Mouse (Mus musculus): ENCODE results near the gene Kcnh3. TPM values are rescaled to one million over a fixed set of nuclear protein-coding genes. Genes with fewer than 3 reads are reported as not detected.

The Kcnh3 gene
- total and polyA plus RNA-seq, 3 experiments: 0.05 to 0.37 (median 0.08) TPM

DNA sequence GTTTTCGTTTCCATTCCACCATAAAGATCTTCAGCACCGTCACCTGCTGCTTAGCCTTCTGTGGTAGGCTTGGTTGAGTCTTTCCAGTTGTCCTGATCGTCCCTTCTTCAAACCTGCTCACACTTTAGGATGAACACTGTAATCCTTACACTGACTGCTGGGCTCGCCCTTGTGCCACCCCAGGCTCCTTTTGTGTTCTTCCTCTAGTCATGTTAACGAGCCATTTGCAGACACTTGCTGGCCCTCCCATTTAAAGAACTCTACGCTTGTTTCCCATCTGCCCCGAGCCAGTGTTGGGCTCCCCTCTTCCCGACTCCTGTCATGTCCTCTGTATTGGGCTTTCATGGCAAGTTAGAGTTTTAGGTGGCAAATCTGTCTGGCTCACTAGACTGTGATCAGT lies 18.7 kb upstream of the Kcnh3 start:
- no peaks in the 10 kb centered on the region for H3K36me3 ChIP-seq (ENCODE audit: control insufficient read depth, insufficient read depth, low read length)
- 82% methylated on average over 8 of the region's 8 CpGs for WGBS
- H3K4me3 ChIP-seq: no peak overlapping the region
- TF ChIP-seq EP300 (IDR thresholded peaks at IDR 0.05; ENCODE audit: insufficient read depth, low read depth, low read length) (no peak), CTCF (IDR thresholded peaks at IDR 0.05) (no peak), POLR2A (IDR thresholded peaks at IDR 0.05; ENCODE audit: insufficient read depth, low read depth, low read length) (no peak)
- H3K27ac ChIP-seq: no peak overlapping the region
- no peaks in the 10 kb centered on the region for H3K79me2 ChIP-seq (replicated peaks; ENCODE audit: control insufficient read depth, insufficient read depth, low read length)
- intact Hi-C loops (cut with DNase I): no loop called here
- no peaks in the 10 kb centered on the region for H3K27me3 ChIP-seq (ENCODE audit: control insufficient read depth, insufficient read depth, low read length)
- H3K9ac ChIP-seq (ENCODE audit: low read depth, low read length): no peak overlapping the region
- no peaks in the 10 kb centered on the region for H3K4me1 ChIP-seq (ENCODE audit: control insufficient read depth, insufficient read depth, low read length)
- DNase-seq: no peak

DNA sequence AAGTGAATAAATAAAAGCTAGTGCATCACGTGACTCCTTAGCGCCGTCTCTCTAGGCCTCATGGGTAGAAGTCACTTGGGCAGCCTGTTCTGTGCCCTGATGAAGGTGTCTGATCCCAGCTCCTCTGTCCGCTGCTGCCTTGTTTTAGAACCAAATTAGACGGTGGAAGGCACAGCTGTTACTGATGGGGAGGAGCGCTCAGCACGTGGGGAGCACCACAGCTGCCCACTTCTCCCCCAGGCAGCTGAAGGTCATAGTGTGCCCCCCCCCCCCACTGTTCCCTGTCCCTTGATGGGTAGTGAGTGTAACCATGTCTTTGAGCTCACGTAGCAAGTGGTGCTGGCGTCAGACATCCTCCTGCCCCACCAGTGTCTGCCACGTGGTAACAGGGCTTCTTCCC lies 11.5 kb upstream of the Kcnh3 start:
- Histone ChIP-seq H3K79me2 (replicated peaks; ENCODE audit: control insufficient read depth, insufficient read depth, low read length) (no peaks in the 10 kb centered on the region), H3K4me3 (no peak overlapping the region), H3K36me3 (ENCODE audit: control insufficient read depth, insufficient read depth, low read length) (no peaks in the 10 kb centered on the region), H3K9ac (ENCODE audit: low read depth, low read length) (no peak overlapping the region), H3K27ac (no peak overlapping the region), H3K27me3 (ENCODE audit: control insufficient read depth, insufficient read depth, low read length) (no peaks in the 10 kb centered on the region), H3K4me1 (ENCODE audit: control insufficient read depth, insufficient read depth, low read length) (no peaks in the 10 kb centered on the region)
- TF ChIP-seq CTCF (IDR thresholded peaks at IDR 0.05): no peak
- TF ChIP-seq POLR2A (IDR thresholded peaks at IDR 0.05; ENCODE audit: insufficient read depth, low read depth, low read length): no peak
- TF ChIP-seq EP300 (IDR thresholded peaks at IDR 0.05; ENCODE audit: insufficient read depth, low read depth, low read length): no peak
- intact Hi-C loops (cut with DNase I): no loop called here
- 84% methylated on average over 10 of the region's 10 CpGs for WGBS
- no peak for DNase-seq

DNA sequence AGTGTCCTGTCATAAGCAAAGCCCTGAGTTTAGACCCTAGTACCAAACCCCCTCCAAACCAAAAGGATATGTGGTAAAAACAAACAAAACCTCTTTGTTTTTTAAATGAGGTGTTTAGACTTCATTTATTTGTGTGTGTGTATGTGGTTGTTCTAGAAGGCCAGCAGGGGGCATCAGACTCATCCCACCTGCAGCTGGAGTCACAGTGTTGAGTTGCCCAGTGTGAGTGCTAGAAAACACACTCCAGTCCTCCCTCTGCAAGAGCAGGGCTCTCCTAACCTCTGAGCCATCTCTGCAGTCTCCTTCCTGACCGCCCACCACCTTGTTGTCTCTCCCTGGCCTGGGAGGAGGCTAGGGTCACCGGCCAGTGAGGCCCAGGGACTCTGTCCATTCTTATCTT lies 9.7 kb upstream of the Kcnh3 start:
- no peak for DNase-seq
- no peak overlapping the region for H3K27ac ChIP-seq
- intact Hi-C loops (cut with DNase I): loop anchor here (1.0 kb wide), 1 partner anchor 50 kb away; no protein-coding TSS in a partner anchor
- peak; percentile 68 for TF ChIP-seq CTCF (IDR thresholded peaks at IDR 0.05)
- no peak for TF ChIP-seq EP300 (IDR thresholded peaks at IDR 0.05; ENCODE audit: insufficient read depth, low read depth, low read length)
- no peaks in the 10 kb centered on the region for H3K27me3 ChIP-seq (ENCODE audit: control insufficient read depth, insufficient read depth, low read length)
- WGBS: 95% methylated on average over 2 of the region's 2 CpGs
- H3K9ac ChIP-seq (ENCODE audit: low read depth, low read length): no peak overlapping the region
- no peaks in the 10 kb centered on the region for H3K36me3 ChIP-seq (ENCODE audit: control insufficient read depth, insufficient read depth, low read length)
- H3K4me3 ChIP-seq: no peak overlapping the region
- no peaks in the 10 kb centered on the region for H3K79me2 ChIP-seq (replicated peaks; ENCODE audit: control insufficient read depth, insufficient read depth, low read length)
- no peaks in the 10 kb centered on the region for H3K4me1 ChIP-seq (ENCODE audit: control insufficient read depth, insufficient read depth, low read length)

DNA sequence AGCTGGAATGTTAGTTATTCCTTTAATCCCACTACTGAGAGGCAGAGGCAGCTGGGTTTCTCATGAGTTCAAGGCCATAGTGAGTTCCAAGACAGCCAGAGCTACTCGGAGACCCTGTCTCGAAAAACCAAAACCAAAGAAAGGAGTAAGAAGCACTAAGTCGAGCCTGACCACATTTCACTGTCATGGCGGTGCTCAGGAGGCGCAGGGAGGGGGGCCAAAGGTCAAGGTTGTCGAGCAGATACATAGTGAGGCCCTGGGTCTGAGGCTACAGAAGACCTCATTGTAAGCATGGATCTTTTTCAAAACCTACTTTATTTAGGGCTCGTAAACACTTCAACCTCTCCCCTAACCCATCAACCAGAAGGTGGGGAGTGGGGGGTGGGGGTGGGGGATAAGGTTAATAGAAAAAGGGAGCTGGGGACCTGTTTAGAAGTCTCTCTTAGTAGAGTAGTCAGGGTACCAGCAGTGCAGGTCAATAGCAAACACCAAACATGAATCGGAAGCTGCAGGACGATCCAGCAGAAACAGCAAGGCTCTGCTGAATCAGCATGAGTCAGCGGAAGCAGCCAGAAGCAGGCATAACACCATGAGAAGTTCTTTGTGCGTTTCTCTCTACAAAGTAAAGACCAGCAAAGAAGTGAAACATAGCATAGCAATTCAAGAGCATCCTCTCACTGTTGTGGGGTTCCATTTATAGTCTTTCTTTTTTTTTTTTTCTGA lies 8.8 kb upstream of the Kcnh3 start:
- H3K9ac ChIP-seq (ENCODE audit: low read depth, low read length): no peak overlapping the region
- intact Hi-C loops (cut with DNase I): loop anchor here (1.0 kb wide), 1 partner anchor 49 kb away; no protein-coding TSS in a partner anchor
- no peak overlapping the region for H3K4me3 ChIP-seq
- TF ChIP-seq CTCF (IDR thresholded peaks at IDR 0.05): no peak
- WGBS: 89% methylated on average over 11 of the region's 11 CpGs
- DNase-seq: no peak
- no peaks in the 10 kb centered on the region for H3K27me3 ChIP-seq (ENCODE audit: control insufficient read depth, insufficient read depth, low read length)
- H3K4me1 ChIP-seq (ENCODE audit: control insufficient read depth, insufficient read depth, low read length): no peaks in the 10 kb centered on the region
- no peaks in the 10 kb centered on the region for H3K79me2 ChIP-seq (replicated peaks; ENCODE audit: control insufficient read depth, insufficient read depth, low read length)
- H3K27ac ChIP-seq: no peak overlapping the region
- H3K36me3 ChIP-seq (ENCODE audit: control insufficient read depth, insufficient read depth, low read length): no peaks in the 10 kb centered on the region

DNA sequence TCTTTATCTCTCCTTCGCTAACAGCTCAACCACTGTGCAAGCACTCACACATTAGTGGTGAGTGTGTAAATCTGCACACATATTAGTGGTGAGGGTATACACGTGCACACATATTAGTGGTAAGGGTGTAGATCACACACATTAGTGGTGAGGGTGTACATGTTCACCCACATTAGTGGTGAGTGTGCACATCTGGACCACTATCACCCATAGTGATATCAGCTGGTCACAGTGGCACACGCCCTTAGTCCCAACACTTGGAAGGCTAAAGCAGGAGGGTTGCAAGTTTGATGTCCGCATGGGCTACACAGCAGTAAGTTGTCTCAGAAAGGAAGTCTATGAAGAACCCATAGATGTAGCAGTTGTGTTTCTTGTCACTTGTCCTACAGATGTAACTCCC lies 7.0 kb upstream of the Kcnh3 start:
- no peaks in the 10 kb centered on the region for H3K4me1 ChIP-seq (ENCODE audit: control insufficient read depth, insufficient read depth, low read length)
- no peak for DNase-seq
- H3K4me3 ChIP-seq: no peak overlapping the region
- TF ChIP-seq EP300 (IDR thresholded peaks at IDR 0.05; ENCODE audit: insufficient read depth, low read depth, low read length): no peak
- no peak for TF ChIP-seq CTCF (IDR thresholded peaks at IDR 0.05)
- TF ChIP-seq POLR2A (IDR thresholded peaks at IDR 0.05; ENCODE audit: insufficient read depth, low read depth, low read length): no peak
- H3K36me3 ChIP-seq (ENCODE audit: control insufficient read depth, insufficient read depth, low read length): no peaks in the 10 kb centered on the region
- intact Hi-C loops (cut with DNase I): no loop called here
- no peak overlapping the region for H3K9ac ChIP-seq (ENCODE audit: low read depth, low read length)
- no peaks in the 10 kb centered on the region for H3K79me2 ChIP-seq (replicated peaks; ENCODE audit: control insufficient read depth, insufficient read depth, low read length)
- H3K27ac ChIP-seq: no peak overlapping the region
- H3K27me3 ChIP-seq (ENCODE audit: control insufficient read depth, insufficient read depth, low read length): peaks cover 2% of the 10 kb centered on the region; the same call in 1 of the 2 replicates
- WGBS: 89% methylated on average over 4 of the region's 4 CpGs

DNA sequence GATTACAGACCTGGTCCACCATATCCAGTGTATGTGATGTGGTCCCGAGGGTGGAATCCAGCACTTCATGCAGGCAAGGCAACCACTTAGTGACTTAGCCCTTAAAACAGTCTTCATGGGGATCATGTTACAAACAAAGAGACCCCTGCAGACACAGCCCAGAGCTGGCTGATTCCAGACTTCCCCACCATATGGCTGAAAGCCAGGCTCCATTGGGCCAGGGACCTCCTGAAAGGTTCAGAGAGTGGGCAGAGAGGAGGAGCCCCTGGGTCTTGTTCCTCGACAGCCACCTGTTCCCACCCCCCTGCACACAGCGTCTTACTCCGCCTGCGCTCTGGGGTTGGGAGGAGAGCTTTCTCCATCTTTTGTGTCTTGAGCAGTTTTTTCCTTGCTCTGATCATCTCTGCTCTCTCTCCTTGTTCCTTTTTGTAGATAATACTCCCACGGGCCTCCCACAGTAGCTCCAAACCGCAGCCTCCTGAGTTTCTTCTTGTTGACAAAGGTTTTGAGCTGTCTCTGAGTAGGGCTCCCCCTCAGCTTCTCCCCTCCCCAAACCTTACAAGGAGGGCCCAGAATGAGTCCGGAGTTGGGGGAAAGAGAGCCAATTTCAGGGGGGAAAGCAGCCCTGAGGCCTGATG lies 3.2 kb upstream of the Kcnh3 start:
- intact Hi-C loops (cut with DNase I): no loop called here
- WGBS: 43% methylated on average over 8 of the region's 8 CpGs
- DNase-seq: no peak
- Histone ChIP-seq H3K9ac (ENCODE audit: low read depth, low read length) (no peak overlapping the region), H3K4me3 (no peak overlapping the region), H3K27ac (no peak overlapping the region), H3K4me1 (ENCODE audit: control insufficient read depth, insufficient read depth, low read length) (no peaks in the 10 kb centered on the region), H3K36me3 (ENCODE audit: control insufficient read depth, insufficient read depth, low read length) (no peaks in the 10 kb centered on the region), H3K27me3 (ENCODE audit: control insufficient read depth, insufficient read depth, low read length) (peaks cover 13% of the 10 kb centered on the region), H3K79me2 (replicated peaks; ENCODE audit: control insufficient read depth, insufficient read depth, low read length) (no peaks in the 10 kb centered on the region)
- no peak for TF ChIP-seq EP300 (IDR thresholded peaks at IDR 0.05; ENCODE audit: insufficient read depth, low read depth, low read length)
- no peak for TF ChIP-seq POLR2A (IDR thresholded peaks at IDR 0.05; ENCODE audit: insufficient read depth, low read depth, low read length)
- no peak for TF ChIP-seq CTCF (IDR thresholded peaks at IDR 0.05)

All from heart, adult 2 months (tissue).